Mouse (Mus musculus) erythroblast, embryonic 14.5 days (primary cell): ENCODE measurements around the gene Junb. TPM values are rescaled to one million over a fixed set of nuclear protein-coding genes. Genes with fewer than 3 reads are reported as not detected.
A peak's percentile ranks its signal among the peaks of the same experiment; 100 is the strongest.

ENCODE experiments used
- H3K27me3 ChIP-seq: 2 replicates; pipeline ENCODE4 v1.6.1; 2012; ENCODE audit warnings: inconsistent platforms; ENCODE audit not compliant: control insufficient read depth
- H3K36me3 ChIP-seq: 2 replicates; pipeline ENCODE4 v1.6.1; 2012; ENCODE audit warnings: mild to moderate bottlenecking, inconsistent platforms; ENCODE audit not compliant: control insufficient read depth
- H3K4me1 ChIP-seq: 2 replicates; pipeline ENCODE4 v1.6.1; 2012; ENCODE audit warnings: inconsistent platforms; ENCODE audit not compliant: control insufficient read depth
- H3K4me3 ChIP-seq: replicated peaks from 2 replicates; pipeline ENCODE3; 2012; ENCODE audit warnings: moderate library complexity, mild to moderate bottlenecking, inconsistent platforms
- H3K9me3 ChIP-seq: 2 replicates; pipeline ENCODE4 v1.6.1; 2012; ENCODE audit warnings: low read length, inconsistent platforms, mixed read lengths; ENCODE audit not compliant: control insufficient read depth
- GATA1 ChIP-seq: IDR thresholded peaks from 2 replicates; pipeline ENCODE4 v1.6.1; 2012; ENCODE audit warnings: low read length, inconsistent platforms, mixed read lengths
- TAL1 ChIP-seq: IDR thresholded peaks from 3 replicates; pipeline ENCODE4 v1.6.1; 2012; ENCODE audit warnings: low read length, inconsistent platforms, mixed read lengths
- polyA plus RNA-seq: library from polyadenylated mRNA; stranded (reverse); fragments of >175 nt; gene quantifications from 2 replicates; pipeline ENCODE4 v1.2.3, GENCODE M21; 2012

The Junb gene
- polyA plus RNA-seq, 1 experiment: 9.6 TPM

- Histone ChIP-seq H3K4me1 (peaks cover 20% of the 10 kb centered on the region), H3K36me3 (no peaks in the 10 kb centered on the region), H3K9me3 (peaks cover 21% of the 10 kb centered on the region; the same call in 1 of the 2 replicates), H3K4me3 (no peak overlapping the region), H3K27me3 (peaks cover 97% of the 10 kb centered on the region)
- TF ChIP-seq TAL1 (no peak), GATA1 (no peak)
Measured at GRCm38 (mm10) chr8:84947241-84947545, 31.3 kb downstream of the Junb start.

- Histone ChIP-seq H3K9me3 (peaks cover 21% of the 10 kb centered on the region; the same call in 1 of the 2 replicates), H3K4me3 (no peak within 1 kb of the TSS), H3K27me3 (peaks cover 94% of the 10 kb centered on the region), H3K4me1 (peaks cover 20% of the 10 kb centered on the region), H3K36me3 (no peaks in the 10 kb centered on the region)
- TF ChIP-seq TAL1 (no peak), GATA1 (no peak)
Measured at GRCm38 (mm10) chr8:84946528-84947240, 31.8 kb downstream of the Junb start, which contains the start of gene Rtbdn. TSS of gene Rtbdn (plus strand) at chr8:84946991.

GRCm38 (mm10) chr8:84945633-84946527 lies 32.6 kb downstream of the Junb start:
- Histone ChIP-seq H3K27me3 (peaks cover 91% of the 10 kb centered on the region), H3K4me3 (no peak overlapping the region)
- TF ChIP-seq TAL1: no peak
- no peak for TF ChIP-seq GATA1

DNA sequence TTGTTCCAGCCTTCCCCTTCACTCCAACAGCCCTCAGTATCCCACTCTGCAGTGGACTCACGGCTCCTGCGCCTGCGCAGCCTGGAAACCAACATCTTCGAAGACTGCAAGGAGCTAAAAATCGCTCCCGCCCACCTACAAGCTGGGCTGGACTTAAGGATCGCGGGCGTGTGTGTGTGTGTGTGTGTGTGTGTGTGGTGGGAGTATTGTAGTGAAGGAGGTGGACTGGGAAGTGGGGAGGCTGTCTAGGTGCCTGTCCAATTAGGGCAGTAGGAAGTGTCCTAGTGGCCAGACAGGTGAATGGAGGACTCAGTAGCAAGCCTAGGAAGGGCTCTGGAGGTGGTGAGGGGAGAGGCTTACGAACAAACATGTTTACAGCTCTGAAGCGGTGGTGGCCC lies 33.3 kb downstream of the Junb start:
- Histone ChIP-seq H3K36me3 (no peaks in the 10 kb centered on the region), H3K27me3 (peaks cover 91% of the 10 kb centered on the region), H3K9me3 (peaks cover 21% of the 10 kb centered on the region; the same call in 1 of the 2 replicates), H3K4me1 (peaks cover 20% of the 10 kb centered on the region), H3K4me3 (no peak overlapping the region)
- TF ChIP-seq TAL1 (no peak), GATA1 (no peak)

More at GRCm38 (mm10) chr8:84945633-84946527, 32.6 kb downstream of the Junb start:
- Histone ChIP-seq H3K9me3 (peaks cover 21% of the 10 kb centered on the region; the same call in 1 of the 2 replicates), H3K36me3 (no peaks in the 10 kb centered on the region), H3K4me1 (peaks cover 20% of the 10 kb centered on the region)

- Histone ChIP-seq H3K9me3 (peaks cover 21% of the 10 kb centered on the region; the same call in 1 of the 2 replicates), H3K4me3 (no peak overlapping the region), H3K4me1 (peaks cover 20% of the 10 kb centered on the region), H3K27me3 (peaks cover 88% of the 10 kb centered on the region), H3K36me3 (no peaks in the 10 kb centered on the region)
- no peak for TF ChIP-seq GATA1
- TF ChIP-seq TAL1: no peak
Measured at GRCm38 (mm10) chr8:84944478-84945160, 33.9 kb downstream of the Junb start.

- no peak overlapping the region for H3K4me3 ChIP-seq
- no peaks in the 10 kb centered on the region for H3K36me3 ChIP-seq
- TF ChIP-seq GATA1 (no peak), TAL1 (no peak)
- H3K27me3 ChIP-seq: peaks cover 85% of the 10 kb centered on the region
- peaks cover 21% of the 10 kb centered on the region; the same call in 1 of the 2 replicates for H3K9me3 ChIP-seq
- H3K4me1 ChIP-seq: peaks cover 20% of the 10 kb centered on the region
Measured at GRCm38 (mm10) chr8:84943699-84944098, 34.8 kb downstream of the Junb start.

DNA sequence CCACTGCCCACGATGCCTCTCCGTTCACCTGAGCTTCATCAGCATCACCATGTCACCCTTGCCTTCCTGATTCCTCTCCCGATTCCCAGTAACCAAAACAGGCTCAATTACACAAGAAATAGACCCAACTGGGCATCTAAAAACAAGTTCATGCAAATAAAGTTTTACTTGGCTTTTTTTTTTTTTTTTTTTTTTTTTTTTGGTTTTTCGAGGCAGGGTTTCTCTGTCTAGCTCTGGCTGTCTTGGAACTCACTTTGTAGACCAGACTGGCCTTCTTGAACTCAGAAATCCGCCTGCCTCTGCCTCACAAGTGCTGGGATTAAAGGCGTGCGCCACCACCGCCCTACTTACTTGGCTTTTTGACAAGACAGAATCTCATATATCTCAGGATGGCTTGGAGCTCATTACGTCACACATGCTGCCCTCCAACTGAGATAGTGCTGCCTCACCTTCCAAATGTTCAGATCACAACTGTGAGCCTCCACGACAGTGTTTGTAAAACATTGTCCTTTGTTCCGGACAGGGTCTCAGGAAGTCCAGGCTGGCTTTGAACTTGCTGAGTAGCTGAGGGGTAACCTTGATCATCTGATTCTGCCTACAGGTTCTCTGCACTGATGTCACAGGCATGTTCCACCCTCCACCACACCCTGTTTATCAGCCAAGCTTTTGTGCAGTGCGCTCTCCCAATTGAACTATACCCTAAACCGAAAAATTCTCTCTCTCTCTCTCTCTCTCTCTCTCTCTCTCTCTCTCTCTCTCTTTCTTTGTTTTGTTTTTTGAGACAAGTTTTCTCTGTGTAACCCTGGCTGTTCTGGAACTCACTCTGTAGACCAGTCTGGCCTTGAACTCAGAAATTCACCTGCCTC lies 40.7 kb downstream of the Junb start:
- Histone ChIP-seq H3K36me3 (no peaks in the 10 kb centered on the region), H3K9me3 (peaks cover 8% of the 10 kb centered on the region; the same call in 1 of the 2 replicates), H3K27me3 (peaks cover 86% of the 10 kb centered on the region), H3K4me3 (no peak overlapping the region), H3K4me1 (peaks cover 37% of the 10 kb centered on the region)
- TF ChIP-seq GATA1 (no peak), TAL1 (no peak)

GRCm38 (mm10) chr8:84936962-84937546 lies 41.5 kb downstream of the Junb start, which contains the start of gene Mast1:
TSS of gene Mast1 (minus strand) at chr8:84937359.
- Histone ChIP-seq H3K9me3 (peaks cover 8% of the 10 kb centered on the region; the same call in 1 of the 2 replicates), H3K4me3 (peak within 1 kb of the TSS; percentile 55), H3K36me3 (no peaks in the 10 kb centered on the region), H3K4me1 (peaks cover 37% of the 10 kb centered on the region), H3K27me3 (peaks cover 88% of the 10 kb centered on the region)
- TF ChIP-seq TAL1 (no peak), GATA1 (no peak)
